Mouse (Mus musculus): ENCODE results near the gene Crebrf.

Crebrf gene

DNA sequence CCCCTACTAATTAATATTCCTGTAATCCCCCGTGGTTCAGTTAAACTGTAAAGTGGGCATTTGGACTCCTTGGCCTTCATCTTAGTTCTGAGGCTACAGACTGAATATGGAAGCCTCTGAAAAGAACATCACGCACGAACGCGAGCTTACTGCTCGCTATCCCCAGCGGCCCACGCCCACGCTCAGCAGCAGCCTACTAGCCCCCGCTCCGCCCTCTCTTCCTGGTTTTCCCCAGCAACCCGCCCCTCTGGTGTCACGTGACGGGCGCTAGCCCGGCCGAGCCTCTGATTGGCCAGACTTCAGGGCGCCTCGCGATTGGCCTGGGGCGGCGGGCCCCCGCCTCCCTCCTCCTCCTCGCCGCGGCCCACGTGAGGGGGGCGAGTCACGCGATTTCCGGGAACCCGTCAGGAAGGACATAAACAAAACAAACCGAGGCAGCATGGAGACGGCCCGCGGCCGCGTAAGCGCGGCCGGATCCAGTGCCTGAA lies at the start of gene Crebrf:
TSS of gene Crebrf (plus strand) at position 380 of the 488 bp plus-strand sequence.
- DNase-seq, result peak; percentile 98

DNA sequence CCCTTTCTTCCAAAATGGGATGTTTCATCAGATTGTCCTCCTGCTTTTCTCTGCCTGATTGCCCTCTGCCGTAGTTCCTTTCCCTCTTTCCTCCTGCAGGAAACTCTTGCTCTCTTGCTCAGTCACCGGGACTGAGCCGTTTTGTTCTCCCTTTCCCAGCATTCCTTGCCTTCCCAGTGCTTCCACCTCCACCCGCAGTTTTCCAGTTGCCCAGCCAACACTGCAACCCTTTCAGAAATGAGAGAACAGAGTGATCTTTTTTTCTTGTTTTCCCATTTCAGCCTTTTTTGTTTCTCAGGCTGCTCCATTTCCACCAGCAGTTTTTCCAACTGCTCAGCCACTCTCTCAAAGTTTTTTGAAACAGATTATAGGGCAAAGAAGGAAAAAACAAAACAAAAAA lies 44.2 kb upstream of the Crebrf start:
- no peak for DNase-seq

DNA sequence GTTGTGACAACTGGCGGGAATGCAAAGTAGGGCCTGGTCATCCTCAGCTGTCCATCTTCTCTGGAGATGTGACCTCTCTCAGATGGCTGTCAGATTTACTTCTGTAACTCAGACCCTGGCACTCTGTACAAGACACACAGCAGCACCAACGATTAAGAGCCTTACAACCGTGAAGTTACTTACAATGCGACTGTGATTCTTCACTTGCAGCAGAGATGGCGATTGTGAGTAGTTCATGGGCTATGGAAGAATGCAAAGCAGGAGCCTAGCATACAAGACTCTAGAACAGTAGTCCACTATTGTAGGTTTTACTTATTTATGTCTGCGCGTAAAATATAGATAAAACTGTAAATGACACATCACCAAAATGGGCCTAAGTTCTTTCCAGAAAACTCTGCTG lies 39.6 kb upstream of the Crebrf start:
- DNase-seq, result no peak

DNA sequence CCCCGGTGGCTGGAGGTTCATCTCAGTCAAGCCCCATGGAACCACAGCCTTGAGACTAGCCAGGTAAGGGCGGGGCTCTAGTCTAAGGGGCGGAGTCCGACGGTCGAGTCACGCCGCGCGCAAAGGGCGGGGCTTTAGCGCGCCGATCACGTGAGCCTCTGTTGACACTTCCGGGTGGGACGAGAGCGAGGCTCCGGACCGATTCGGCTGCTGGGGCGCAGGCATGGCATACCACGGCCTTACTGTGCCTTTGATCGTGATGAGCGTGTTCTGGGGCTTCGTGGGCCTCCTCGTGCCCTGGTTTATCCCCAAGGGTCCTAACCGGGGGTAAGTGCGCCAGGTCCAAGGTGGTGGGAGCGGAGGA lies 39.2 kb upstream of the Crebrf start:
- peak; percentile 91 for DNase-seq

DNA sequence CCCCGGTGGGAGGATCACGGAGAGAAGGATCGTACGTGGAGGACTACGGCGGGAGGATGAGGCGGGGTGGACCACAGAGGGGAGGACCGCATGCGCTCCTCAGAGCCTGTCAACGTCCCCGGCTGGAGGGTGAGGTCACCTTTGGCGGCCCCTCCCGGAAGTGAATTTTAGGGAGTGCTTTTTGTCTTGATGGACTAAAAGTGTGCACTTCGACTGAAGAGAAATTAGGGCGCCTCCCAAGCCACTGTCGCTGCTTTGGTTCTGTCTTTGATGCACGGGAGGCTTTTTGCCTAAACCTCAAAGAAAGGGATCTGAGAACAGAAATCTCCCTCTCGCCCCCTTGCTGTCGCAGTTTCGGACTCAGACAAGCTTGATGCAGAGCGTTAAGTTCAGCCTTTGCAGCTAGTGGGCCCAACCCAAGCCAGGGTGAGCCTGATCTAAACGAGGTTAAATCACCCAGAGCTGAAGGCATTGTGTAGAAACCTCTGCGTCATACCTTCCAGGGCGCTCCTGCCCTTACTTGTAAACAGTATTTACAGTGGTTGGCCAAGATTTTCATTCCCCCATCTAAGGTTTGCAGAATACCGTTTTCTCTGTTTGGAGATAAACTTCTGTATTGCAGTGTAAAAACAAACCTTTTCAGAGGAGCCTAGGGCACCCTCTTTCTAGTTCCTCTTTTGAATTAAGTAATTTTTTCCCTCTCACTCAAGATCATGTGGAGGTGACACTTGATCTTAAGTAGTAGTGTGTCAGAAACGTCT lies 38.7 kb upstream of the Crebrf start:
- DNase-seq, result peak; percentile 74

DNA sequence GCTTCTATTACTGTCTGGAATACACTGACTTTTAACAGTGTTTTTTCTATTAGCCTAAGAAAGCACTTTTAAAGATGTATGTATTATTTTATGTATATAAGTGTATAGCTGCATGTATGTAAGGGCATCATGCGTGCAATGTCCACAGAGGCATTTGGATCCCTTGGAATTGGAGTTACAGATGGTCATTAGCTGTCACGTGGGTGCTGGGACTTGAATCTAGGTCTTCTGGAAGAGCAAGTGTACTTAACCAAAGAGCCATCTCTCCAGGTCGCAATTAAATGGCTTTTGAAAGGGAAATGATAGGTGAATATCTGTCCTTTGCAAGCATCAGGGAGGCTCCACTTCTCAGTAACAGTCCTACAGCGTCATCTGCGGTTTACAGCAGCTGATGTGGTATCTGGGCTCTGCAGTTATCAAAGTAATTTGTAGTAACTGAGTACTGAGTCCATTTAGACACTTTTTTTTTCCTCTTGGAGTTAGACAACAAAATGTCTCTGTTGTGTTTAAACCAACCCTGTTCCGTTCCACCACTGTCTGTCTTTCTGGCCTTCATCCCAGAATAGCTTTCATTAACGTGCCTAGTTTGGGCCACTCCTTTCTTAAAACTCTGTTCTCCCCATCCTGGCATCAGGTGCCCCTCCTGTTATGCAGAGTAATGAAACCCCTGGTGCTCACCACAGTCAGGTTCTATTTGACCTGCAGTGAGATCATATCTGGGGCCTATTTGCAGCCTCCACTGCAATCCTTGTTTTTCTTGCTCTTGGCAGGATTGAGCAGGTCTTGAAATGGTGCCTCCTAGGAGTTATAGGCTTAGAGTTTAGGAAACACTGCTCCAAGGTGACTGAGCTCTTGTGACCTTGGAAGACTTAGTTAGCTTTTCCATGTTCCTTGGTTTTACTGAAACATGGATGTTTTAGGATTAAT lies 37.5 kb upstream of the Crebrf start:
- no peak for DNase-seq

DNA sequence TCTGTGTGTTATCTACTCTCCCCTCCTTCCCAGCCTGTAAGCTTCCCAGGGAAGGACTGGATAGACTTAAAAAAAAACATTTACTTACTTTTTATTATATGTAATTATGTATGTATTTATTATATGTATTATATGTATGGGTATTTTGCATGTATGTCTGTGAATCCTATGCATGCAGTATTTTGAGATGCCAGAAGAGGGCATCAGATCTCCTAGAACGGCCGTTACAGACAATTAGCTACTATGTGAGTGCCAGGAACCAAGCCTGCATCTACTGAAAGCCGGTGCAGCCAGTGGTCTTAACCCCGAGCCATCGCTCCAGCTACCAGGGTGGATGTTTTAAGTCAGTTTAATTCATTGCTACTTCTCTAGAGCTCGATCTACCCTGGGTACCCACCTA lies 34.2 kb upstream of the Crebrf start:
- no peak for DNase-seq

DNA sequence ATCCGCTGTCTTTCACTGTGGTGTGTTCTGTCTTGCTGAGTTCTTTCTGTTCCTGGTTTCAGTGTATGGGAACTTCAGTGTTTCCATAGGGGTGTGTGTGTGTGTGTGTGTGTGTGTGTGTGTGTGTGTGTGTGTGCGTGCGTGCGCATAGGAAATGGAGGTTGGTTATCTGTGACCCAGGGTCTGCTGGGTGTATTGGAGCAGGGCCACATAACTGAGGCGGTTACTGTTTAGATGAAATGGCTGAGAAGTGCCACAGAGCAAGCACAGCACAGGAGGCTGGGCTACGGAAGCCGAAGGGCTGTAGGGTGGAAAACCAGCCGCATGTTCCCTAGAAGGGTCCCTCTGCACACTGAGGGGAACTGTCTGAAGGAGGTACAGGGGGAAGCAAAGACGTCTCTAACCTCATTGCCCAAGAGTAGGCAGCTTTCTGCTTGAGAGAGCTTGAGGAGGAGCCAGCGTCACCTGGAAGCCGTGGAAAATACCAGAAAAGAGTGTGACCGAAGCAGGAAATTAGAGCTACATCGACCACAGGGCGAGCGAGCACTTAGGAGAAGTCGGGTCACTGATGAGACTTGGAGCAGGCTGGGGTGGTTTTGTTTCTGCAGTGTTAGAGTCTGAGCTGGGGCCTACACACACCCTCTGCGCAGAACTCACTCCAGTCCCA lies 29.0 kb upstream of the Crebrf start:
- DNase-seq, result no peak

DNA sequence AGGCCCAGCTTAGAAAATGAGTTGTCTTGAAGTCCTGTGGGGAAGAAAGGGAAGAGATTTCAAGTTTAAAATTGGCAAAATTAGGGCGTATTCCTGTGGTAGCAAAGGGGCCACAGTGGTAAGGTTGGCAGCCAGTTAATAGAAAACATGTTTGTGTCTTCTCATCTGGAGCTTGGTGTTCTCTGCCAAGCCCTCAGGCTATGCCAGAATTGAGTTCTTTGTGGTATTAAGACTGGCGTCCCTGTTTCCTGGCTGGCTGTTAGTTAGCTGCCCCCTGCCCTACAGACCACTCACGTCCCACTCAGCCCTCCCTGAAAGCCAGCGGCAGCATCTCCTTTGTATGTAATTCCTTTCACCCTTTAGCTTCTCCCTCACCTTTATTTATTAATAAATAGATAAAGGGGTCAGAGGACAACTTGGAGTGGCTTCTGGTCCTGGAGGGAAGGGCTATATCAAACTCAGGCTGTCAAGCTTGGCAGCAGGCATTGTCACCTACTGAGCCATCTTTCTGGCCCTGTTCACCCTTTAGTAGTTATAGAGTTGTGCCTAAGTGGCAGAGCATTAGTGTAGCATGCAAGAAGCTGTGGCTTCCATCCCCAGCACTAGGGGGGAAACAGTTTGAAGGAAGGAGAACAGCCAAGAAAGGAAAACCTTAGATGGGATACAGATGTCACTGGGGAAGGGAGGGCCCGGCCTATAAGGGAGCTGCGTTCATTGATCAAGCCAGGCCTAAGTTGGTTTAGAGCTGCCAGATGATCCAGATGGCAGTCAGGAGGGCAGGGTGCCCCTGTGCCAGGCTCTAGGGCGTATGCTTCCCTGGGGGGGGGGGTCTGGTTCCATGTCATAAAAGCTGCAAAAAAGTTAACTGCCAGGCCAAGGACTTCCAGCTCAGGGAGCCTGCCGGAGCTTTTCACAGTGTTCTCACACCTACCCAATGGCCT lies 26.4 kb upstream of the Crebrf start:
- DNase-seq, result no peak

DNA sequence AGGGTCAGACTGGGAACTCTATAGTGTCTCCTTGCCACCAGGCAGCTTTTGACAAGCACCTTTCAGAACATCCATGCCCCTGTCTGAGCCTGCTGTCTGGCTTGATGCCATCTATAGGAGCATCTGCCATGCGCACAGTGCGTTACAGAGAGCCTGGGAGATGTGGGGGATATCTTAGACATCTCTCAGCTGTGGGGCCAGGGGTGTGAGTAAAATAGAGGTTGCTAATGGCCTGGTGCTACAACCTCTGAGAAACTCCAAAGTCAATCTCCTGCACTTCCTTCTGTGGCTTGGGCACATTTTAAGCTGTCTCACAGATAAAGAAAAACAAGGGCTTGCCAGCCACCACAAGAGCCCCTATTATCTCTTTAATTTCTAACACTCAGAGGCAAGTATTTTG lies 25.6 kb upstream of the Crebrf start:
- DNase-seq, result no peak

DNA sequence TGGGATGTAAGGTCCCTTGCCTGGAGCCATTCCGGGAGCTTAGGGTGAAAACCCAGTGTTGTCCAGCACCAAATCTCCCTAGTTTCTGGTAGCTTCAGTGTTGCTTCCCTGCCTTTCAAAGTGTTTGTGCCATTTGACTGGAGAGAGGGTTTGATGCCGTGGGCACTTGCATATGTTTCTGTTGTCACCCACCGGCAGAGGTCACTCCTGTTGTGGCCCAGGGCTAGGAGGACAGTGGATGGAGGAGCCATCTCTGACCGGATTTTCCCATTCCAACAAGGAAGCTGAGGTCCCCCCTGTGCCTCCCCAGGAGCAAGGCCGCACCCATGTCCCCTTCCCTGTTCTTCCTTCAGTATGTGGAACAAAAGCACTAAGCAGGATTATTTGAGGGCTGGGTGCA lies 25.2 kb upstream of the Crebrf start:
- DNase-seq, result no peak

DNA sequence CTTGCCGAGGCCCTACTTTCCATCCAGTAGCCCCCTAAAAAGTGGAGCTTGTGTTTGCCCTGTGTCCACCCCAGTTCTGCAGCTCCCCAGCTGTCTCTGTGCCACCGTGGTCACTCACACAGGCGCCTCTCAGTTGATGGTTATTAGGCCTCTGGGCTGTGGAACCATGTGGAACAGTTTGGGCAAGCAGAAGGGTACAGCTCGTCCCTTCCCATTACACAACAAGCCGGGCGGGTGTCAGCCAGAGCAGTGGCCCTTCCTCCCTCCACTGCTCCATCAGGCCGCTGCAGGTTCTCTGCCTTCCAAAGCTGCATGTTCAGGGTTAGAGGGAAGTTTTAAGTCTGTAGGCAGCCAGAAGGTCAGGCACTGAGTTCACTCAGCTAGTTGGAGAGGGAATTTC lies 24.3 kb upstream of the Crebrf start:
- DNase-seq, result peak; percentile 36

DNA sequence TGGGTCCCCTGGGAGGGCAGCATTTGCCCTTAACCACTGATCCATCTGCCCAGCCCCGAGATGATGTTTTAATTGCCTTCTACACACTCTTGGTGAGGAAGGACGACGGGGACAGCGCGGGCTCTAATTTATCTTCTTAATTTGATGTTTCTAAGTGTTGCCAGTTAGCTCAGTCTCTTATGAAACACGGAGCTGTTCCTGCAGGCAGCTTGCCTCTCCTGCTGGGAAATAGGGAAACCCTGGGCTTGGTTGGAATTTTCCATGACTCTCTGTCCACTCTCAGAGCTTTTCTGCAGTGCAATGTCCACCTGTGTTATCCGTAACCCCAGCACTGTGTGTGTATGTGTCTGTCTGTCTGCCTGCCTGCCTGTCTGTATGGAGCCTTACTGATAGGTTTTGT lies 22.0 kb upstream of the Crebrf start:
- DNase-seq, result no peak

DNA sequence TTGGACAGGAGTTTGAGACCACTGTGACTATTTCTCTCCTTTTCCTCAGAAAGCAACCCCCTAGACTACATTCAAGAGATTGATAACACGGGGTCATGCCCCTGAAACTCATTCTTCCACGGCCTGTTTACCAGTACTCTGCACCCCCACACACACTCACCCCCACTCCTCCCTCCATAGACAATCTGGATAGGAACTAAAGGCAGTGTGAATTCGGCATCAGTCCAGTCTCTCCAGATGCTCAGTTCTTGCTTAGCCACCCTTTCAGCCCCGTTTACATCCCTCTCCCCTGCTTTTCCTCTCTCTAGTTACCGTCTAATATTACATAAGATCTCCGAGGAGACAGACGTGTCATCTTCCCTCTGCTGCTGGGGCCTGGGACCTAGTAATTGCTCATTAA lies 21.3 kb upstream of the Crebrf start:
- no peak for DNase-seq

DNA sequence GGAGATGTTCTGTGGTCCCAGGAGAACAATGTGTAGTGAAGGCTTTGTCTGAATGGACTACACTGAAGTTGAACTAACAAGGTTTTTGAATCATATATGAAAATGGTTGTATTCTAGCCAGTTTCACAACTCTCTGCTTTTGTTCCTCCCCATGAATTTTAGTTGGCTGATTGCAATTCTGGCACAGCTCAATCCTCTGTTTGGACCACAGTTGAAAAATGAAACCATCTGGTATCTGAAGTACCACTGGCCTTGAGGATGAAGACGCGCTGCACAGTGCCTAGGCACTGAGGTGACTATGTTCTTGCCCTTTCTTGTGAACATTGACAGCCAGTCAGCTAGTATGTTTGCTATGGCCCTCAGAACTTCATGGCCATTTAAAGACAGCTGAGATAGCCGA lies 20.3 kb upstream of the Crebrf start:
- DNase-seq, result no peak

DNA sequence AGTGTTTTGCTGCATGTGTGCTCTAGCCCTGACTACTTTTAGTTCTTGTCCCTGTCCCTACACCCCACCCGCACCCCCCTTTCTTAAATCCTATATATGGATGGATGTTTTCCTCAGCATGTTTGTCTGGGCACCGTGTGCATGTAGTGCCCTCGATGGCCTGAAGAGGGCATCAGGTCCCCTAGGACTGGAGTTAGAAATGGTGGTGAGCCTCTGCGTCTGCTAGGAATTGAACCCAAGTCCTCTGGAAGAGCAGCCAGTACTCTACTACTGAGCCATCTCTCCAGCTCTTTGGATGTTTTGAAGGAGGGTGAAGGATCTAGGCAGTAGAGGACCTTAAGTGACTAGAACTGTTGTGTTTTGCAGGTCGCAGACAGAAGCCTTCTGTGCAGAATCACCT lies 16.6 kb upstream of the Crebrf start:
- DNase-seq, result no peak

DNA sequence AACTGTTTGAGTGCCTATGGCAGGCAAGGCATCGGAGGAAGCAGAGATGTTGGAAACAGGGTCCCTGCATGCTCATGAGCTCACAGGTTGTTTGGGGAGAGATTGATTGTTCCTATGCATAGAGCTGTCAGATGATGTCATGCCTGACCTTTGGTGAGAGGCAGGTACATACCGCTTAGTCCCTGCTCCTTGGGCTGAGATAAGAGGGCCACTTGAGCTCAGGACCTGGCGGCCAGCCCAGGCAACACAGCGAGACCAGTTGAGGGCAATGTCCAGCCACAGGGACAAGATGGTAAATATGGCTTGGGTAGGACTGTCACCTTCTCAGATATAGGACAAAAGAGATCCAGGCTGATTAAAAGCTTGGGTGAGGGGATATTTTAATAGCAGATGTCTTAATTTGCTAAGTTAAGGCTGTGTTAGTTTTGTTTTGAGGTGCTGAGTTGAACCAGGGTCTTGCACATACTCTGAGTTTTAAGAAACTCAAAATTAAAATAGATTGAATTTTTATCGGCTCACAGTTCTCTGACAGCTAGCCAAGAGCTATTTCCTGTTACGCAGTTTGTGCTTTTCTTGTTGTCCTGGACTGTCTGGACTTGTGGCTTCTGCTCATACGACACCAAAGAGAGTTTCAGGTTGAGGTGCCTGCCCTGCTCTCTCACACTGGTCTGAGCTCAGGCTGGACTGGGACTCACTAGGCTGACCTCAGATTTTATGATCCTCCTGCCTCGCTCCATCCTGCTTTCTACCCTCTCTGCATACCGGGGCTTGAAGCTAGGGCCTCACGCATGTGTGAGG lies 15.4 kb upstream of the Crebrf start:
- DNase-seq, result peak; percentile 80

DNA sequence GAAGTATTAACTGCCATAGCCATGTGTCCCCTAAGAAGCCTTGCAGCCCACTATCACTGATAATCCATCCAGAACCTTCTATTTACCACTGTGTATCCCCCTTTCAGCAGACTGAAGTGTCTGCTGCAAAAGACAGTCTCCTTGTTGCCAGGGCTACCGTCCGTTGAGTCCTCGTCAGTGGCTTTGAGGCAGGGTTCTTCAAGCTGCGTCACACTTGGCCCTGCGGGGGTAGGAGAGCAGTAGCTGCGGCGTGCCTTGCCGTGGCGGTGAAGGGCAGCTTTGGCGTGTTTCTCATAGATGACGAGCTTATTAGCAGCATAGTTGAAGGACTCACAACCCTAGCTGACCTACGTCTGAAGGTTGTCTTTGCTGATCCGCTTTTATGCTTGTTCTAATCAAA lies 13.9 kb upstream of the Crebrf start:
- no peak for DNase-seq

DNA sequence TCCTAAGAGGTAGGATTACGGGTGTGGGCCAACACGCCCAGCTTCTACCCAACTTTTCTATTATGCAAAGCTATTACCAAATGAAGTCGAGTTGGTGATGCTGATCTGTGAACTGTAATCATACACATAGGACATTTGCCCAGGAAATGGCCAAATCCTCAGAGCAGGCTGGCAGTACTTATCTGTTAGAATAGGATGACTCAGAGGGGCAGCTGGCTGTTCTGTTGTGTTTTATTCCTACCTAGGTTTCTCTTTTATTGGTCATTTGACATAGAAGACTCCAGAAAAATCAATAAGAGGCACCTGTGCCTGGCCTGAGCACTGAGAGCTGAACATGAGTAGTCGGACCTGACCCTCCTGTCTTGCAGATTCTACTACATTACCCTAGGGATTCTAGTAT lies 12.8 kb upstream of the Crebrf start:
- no peak for DNase-seq

DNA sequence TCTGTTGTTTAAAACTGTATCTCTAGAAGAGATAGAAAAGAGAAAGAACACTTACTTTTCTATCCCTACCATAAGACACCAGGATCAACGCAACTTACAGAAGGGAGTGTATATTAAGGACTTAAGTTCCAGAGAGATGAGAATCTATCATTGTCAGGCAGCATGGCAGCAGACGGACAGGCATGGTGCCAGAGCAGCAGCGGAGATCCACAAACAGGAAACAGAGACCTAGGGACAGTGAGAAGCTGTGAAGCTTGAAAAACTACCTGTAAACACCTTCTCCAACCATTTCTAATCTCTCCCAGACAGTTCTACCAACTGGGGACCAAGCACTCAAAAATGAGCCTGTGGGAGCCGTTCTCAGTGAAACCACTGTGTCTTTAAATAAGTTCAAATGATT lies 11.8 kb upstream of the Crebrf start:
- DNase-seq, result no peak
